Mouse (Mus musculus) spleen, adult 2 months (tissue): Measurements from ENCODE around the gene Gm11037.

ENCODE experiments used
- CTCF ChIP-seq: fragments of 200-500 bp; IDR thresholded peaks from 2 replicates; pipeline ENCODE4 v1.5.1; 2011; ENCODE audit warnings: mild to moderate bottlenecking, inconsistent platforms; ENCODE audit not compliant: insufficient read depth, insufficient read length, insufficient replicate concordance; ENCODE audit errors: extremely low read depth
- POLR2A ChIP-seq: fragments of 200-500 bp; IDR thresholded peaks from 2 replicates; pipeline ENCODE4 v1.6.1; 2011; ENCODE audit warnings: low read depth, low read length, inconsistent platforms

DNA sequence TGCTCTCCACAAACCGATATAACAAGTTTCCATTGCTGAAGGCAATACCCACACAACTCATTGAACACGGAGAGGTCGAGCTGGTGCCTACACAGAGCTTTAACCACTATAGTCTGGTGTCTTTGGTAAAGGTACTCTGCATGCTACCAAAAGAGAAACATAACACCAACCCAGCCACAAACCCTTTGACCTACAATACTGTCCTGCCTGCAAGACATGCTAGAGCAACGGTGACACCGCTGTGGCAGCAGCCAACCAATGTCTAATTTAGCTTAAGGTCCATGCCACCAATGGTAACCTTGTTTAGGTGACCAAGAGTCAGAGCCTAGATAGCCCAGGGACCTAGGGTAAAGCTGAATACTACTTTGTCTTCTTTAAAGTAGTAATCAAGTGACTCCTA, 39.7 kb upstream of the Gm11037 start:
- TF ChIP-seq CTCF (no peak), POLR2A (no peak)
